ENCODE assay signal across 16 mouse cellular contexts in genomic region chr10:74939300-74939699, GRCm38 (mm10). TPM values are rescaled to one million over a fixed set of nuclear protein-coding genes. Genes with fewer than 3 reads are reported as not detected.
DNase-seq lines count a peak whose midpoint lies in the region; ATAC-seq and TF ChIP-seq lines count a peak whose summit lies in the region.
"Had no signal": no experiment of that assay in that cellular context is flagged by ENCODE, and none has a peak within 500 bp of the region (broad histone marks: within the 10 kb centered on the region; RNA-seq: fewer than 3 reads in every experiment).

No protein-coding gene starts in this region.

- H3K9me3 ChIP-seq in kidney, postnatal 0 days (replicated peaks; ENCODE audit: low read length): no peaks in the 10 kb centered on the region
- H3K9me3 ChIP-seq in kidney, embryonic 16.5 days (ENCODE audit: low read length): no peaks in the 10 kb centered on the region
- H3K9me3 ChIP-seq in midbrain, embryonic 14.5 days (ENCODE audit: control insufficient read depth, low read length): no peaks in the 10 kb centered on the region
- no peaks in the 10 kb centered on the region for H3K9me3 ChIP-seq in midbrain, embryonic 16.5 days (replicated peaks; ENCODE audit: control insufficient read depth, low read length, poor library complexity, severe bottlenecking)
- no peaks in the 10 kb centered on the region for H3K9me3 ChIP-seq in stomach, postnatal 0 days (ENCODE audit: control insufficient read depth, low read length)
- H3K9me3 ChIP-seq: forebrain, embryonic 10.5 days; stomach, embryonic 15.5 days had no signal

- no peaks in the 10 kb centered on the region for H3K27me3 ChIP-seq in kidney, postnatal 0 days (ENCODE audit: insufficient read depth, low read length)
- H3K27me3 ChIP-seq in kidney, embryonic 16.5 days (ENCODE audit: insufficient read depth, low read length): no peaks in the 10 kb centered on the region
- no peaks in the 10 kb centered on the region for H3K27me3 ChIP-seq in midbrain, embryonic 14.5 days (ENCODE audit: control insufficient read depth, insufficient read depth, low read length)
- no peaks in the 10 kb centered on the region for H3K27me3 ChIP-seq in midbrain, embryonic 16.5 days (ENCODE audit: control insufficient read depth, insufficient read depth, low read depth, low read length)
- no peaks in the 10 kb centered on the region for H3K27me3 ChIP-seq in stomach, postnatal 0 days (ENCODE audit: control insufficient read depth, insufficient read depth, low read length)
- H3K27me3 ChIP-seq: stomach, embryonic 15.5 days had no signal

- TF ChIP-seq CTCF in kidney, postnatal 0 days (IDR thresholded peaks at IDR 0.05; ENCODE audit: low read depth): peak; percentile 60
- peak; percentile 35; the same call in 1 of the 2 replicates for TF ChIP-seq CTCF in brain, embryonic 14.5 days (IDR thresholded peaks at IDR 0.05; ENCODE audit: borderline replicate concordance, extremely low read depth, insufficient read depth, insufficient read length)
- peak; percentile 58 for TF ChIP-seq CTCF in stomach, postnatal 0 days (IDR thresholded peaks at IDR 0.05; ENCODE audit: low read depth)

- H3K4me1 ChIP-seq in kidney, postnatal 0 days (replicated peaks; ENCODE audit: insufficient read depth, low read length): no peaks in the 10 kb centered on the region
- no peaks in the 10 kb centered on the region for H3K4me1 ChIP-seq in kidney, embryonic 16.5 days (ENCODE audit: insufficient read depth, low read length)
- no peaks in the 10 kb centered on the region for H3K4me1 ChIP-seq in midbrain, embryonic 14.5 days (ENCODE audit: control insufficient read depth, insufficient read depth, low read length)
- no peaks in the 10 kb centered on the region for H3K4me1 ChIP-seq in midbrain, embryonic 16.5 days (ENCODE audit: control insufficient read depth, insufficient read depth, low read length)
- no peaks in the 10 kb centered on the region for H3K4me1 ChIP-seq in stomach, postnatal 0 days (replicated peaks; ENCODE audit: control insufficient read depth, insufficient read depth)
- H3K4me1 ChIP-seq: forebrain, embryonic 10.5 days; stomach, embryonic 15.5 days had no signal

- H3K36me3 ChIP-seq in kidney, postnatal 0 days (ENCODE audit: insufficient read depth, low read length): no peaks in the 10 kb centered on the region
- H3K36me3 ChIP-seq in kidney, embryonic 16.5 days (ENCODE audit: insufficient read depth, low read length): no peaks in the 10 kb centered on the region
- no peaks in the 10 kb centered on the region for H3K36me3 ChIP-seq in midbrain, embryonic 14.5 days (ENCODE audit: control insufficient read depth, insufficient read depth, low read length)
- H3K36me3 ChIP-seq in midbrain, embryonic 16.5 days (ENCODE audit: control insufficient read depth, insufficient read depth, low read length): no peaks in the 10 kb centered on the region
- no peaks in the 10 kb centered on the region for H3K36me3 ChIP-seq in stomach, postnatal 0 days (ENCODE audit: control insufficient read depth, insufficient read depth, low read length)
- H3K36me3 ChIP-seq: forebrain, embryonic 10.5 days; G1E; stomach, embryonic 15.5 days had no signal

- 56% methylated on average over 3 of the region's 3 CpGs for WGBS in kidney, postnatal 0 days
- WGBS in kidney, embryonic 16.5 days: 56% methylated on average over 3 of the region's 3 CpGs
- 59% methylated on average over 3 of the region's 3 CpGs for WGBS in midbrain, embryonic 14.5 days
- 62% methylated on average over 3 of the region's 3 CpGs for WGBS in midbrain, embryonic 16.5 days
- 52% methylated on average over 3 of the region's 3 CpGs for WGBS in stomach, postnatal 0 days

- TF ChIP-seq EP300 in stomach, postnatal 0 days (optimal IDR thresholded peaks at IDR 0.05): no peak

- TF ChIP-seq POLR2A in brain, embryonic 14.5 days (IDR thresholded peaks at IDR 0.05; ENCODE audit: borderline replicate concordance, extremely low read depth, insufficient read depth, insufficient read length, poor library complexity, severe bottlenecking): no peak

- no peak overlapping the region for H3K4me2 ChIP-seq in kidney, postnatal 0 days (ENCODE audit: low read length)
- no peak overlapping the region for H3K4me2 ChIP-seq in kidney, embryonic 16.5 days (replicated peaks; ENCODE audit: low read depth, low read length)
- no peak overlapping the region for H3K4me2 ChIP-seq in midbrain, embryonic 14.5 days (ENCODE audit: low read length)
- H3K4me2 ChIP-seq in midbrain, embryonic 16.5 days (ENCODE audit: low read length): no peak overlapping the region
- no peak overlapping the region for H3K4me2 ChIP-seq in stomach, postnatal 0 days (replicated peaks; ENCODE audit: low read depth)
- H3K4me2 ChIP-seq: stomach, embryonic 15.5 days had no signal

- no peak for ATAC-seq in kidney, postnatal 0 days (replicated peaks; ENCODE audit: low FRiP score, low read depth)
- ATAC-seq in kidney, embryonic 16.5 days (ENCODE audit: low FRiP score, low TSS enrichment): no peak
- no peak for ATAC-seq in midbrain, embryonic 14.5 days (ENCODE audit: low FRiP score, low TSS enrichment)
- ATAC-seq in midbrain, embryonic 16.5 days: no peak
- no peak for ATAC-seq in stomach, postnatal 0 days (ENCODE audit: low FRiP score, low TSS enrichment)

- no peak overlapping the region for H3K4me3 ChIP-seq in kidney, postnatal 0 days (replicated peaks; ENCODE audit: low read depth, low read length)
- no peak overlapping the region for H3K4me3 ChIP-seq in kidney, embryonic 16.5 days (ENCODE audit: low read length)
- no peak overlapping the region for H3K4me3 ChIP-seq in midbrain, embryonic 14.5 days (replicated peaks; ENCODE audit: low read depth, low read length)
- no peak overlapping the region for H3K4me3 ChIP-seq in midbrain, embryonic 16.5 days (ENCODE audit: low read depth, low read length)
- H3K4me3 ChIP-seq in stomach, postnatal 0 days (ENCODE audit: low read depth, low read length): no peak overlapping the region
- H3K4me3 ChIP-seq: forebrain, embryonic 10.5 days; myocyte; stomach, embryonic 15.5 days had no signal

- H3K9ac ChIP-seq in kidney, postnatal 0 days (ENCODE audit: low read depth, low read length): no peak overlapping the region
- H3K9ac ChIP-seq in kidney, embryonic 16.5 days (replicated peaks; ENCODE audit: low read length): no peak overlapping the region
- H3K9ac ChIP-seq in midbrain, embryonic 14.5 days (replicated peaks; ENCODE audit: low read length): no peak overlapping the region
- H3K9ac ChIP-seq in midbrain, embryonic 16.5 days (ENCODE audit: low read depth, low read length): no peak overlapping the region
- H3K9ac ChIP-seq in stomach, postnatal 0 days (ENCODE audit: low read length): no peak overlapping the region
- H3K9ac ChIP-seq: stomach, embryonic 15.5 days had no signal

- H3K27ac ChIP-seq in kidney, postnatal 0 days: no peak overlapping the region
- H3K27ac ChIP-seq in kidney, embryonic 16.5 days (ENCODE audit: low read length): no peak overlapping the region
- H3K27ac ChIP-seq in midbrain, embryonic 14.5 days (replicated peaks; ENCODE audit: low read depth, low read length): no peak overlapping the region
- no peak overlapping the region for H3K27ac ChIP-seq in midbrain, embryonic 16.5 days (ENCODE audit: low read length)
- H3K27ac ChIP-seq in stomach, postnatal 0 days (replicated peaks): no peak overlapping the region
- H3K27ac ChIP-seq: forebrain, embryonic 10.5 days; stomach, embryonic 15.5 days had no signal

- DNase-seq in kidney, postnatal 0 days (ENCODE audit: low spot score): no peak
- DNase-seq in midbrain, embryonic 14.5 days: peak; percentile 50
- no peak for DNase-seq in brain, embryonic 14.5 days (ENCODE audit: low read depth)
- DNase-seq in stomach, postnatal 0 days (ENCODE audit: low spot score): no peak
- no peak for DNase-seq in neural tube, embryonic 10.5 days (ENCODE audit: extremely low spot score, low spot score)
- DNase-seq: cerebellum, adult 8-10 months; heart, adult 18-20 months; heart, postnatal 36 days; kidney, adult 8-10 months; lung, postnatal 36 days had no signal

RNA-seq across cellular contexts. Expression of gene Gnaz, which starts 27.7 kb away (rescaled TPM):
- 5.0 and 5.6 TPM in 2 replicates for polyA plus RNA-seq in kidney, postnatal 0 days (2015; fragmentation: Nextera tagmentation; extraction: Ambion mirVana)
- polyA plus RNA-seq in kidney, embryonic 16.5 days (2015; fragmentation: Nextera tagmentation; extraction: Ambion mirVana): 5.4 and 6.2 TPM in 2 replicates
- polyA plus RNA-seq in midbrain, embryonic 14.5 days (2014; fragmentation: Nextera tagmentation; extraction: Ambion mirVana): 60.6 and 82.2 TPM in 2 replicates
- polyA plus RNA-seq in midbrain, embryonic 16.5 days (2015; fragmentation: Nextera tagmentation; extraction: Ambion mirVana): 92.6 and 103 TPM in 2 replicates
- 41.6 and 66.1 TPM in 2 replicates for polyA plus RNA-seq in brain, embryonic 14.5 days (2012; rRNA removed)
- polyA plus RNA-seq in stomach, postnatal 0 days (2015; fragmentation: Nextera tagmentation; extraction: Ambion mirVana): 3.4 and 3.9 TPM in 2 replicates
